Mouse (Mus musculus): ENCODE measurements around the gene Gm47996.
"Not testable (repeated sequence)": the region's sequence is repeated elsewhere in the genome, so short reads cannot be mapped to it uniquely, and the experiment has no call there.

DNA sequence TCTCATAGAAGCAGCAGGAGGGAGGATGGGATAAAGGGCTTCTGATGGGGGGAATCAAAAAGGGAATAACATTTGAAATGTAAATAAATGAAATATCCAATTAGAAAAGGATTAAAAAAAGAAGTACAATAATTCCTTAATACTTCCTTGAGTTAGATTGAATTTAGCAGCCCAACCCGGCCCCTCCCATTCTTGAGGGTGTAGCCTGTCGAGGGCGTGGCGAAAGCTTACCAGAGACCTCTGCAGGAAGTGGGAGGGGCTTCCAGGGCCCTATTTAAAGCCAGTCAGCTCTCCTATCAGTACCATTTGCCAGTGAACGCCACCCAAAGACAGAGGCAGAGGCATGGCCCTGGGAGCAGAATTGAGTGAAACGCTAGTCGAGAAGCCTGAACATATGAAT is 17.9 kb upstream of the Gm47996 start, which contains the start of gene Gm8947:
- not testable (repeated sequence) for TF ChIP-seq CTCF (IDR thresholded peaks at IDR 0.05; ENCODE audit: insufficient read depth, low read length); POLR2A (IDR thresholded peaks at IDR 0.05; ENCODE audit: borderline replicate concordance, extremely low read depth, low read depth, low read length)
